Mouse (Mus musculus) kidney, postnatal 0 days (tissue): ENCODE data around the gene Gm21983. TPM values are rescaled to one million over a fixed set of nuclear protein-coding genes. Genes with fewer than 3 reads are reported as not detected.

ENCODE experiments used
- ATAC-seq: fragments of 200-750 bp; cut with Nextera tagmentation; replicated peaks from 2 replicates; pipeline ENCODE4 v1.8.0; 2017; ENCODE audit warnings: low read depth, moderate number of reproducible peaks, moderate TSS enrichment, moderate library complexity; ENCODE audit not compliant: low FRiP score
- DNase-seq: peaks from one replicate; pipeline ENCODE4 v3.0.0-alpha.2; 2016; ENCODE audit warnings: low spot score
- H3K27ac ChIP-seq: fragments of 300-500 bp; sonication (generic); 2 replicates; pipeline ENCODE4 v1.5.1; 2014; ENCODE audit warnings: mild to moderate bottlenecking
- H3K27me3 ChIP-seq: fragments of 300-500 bp; sonication (generic); 2 replicates; pipeline ENCODE4 v1.6.1; 2014; ENCODE audit warnings: low read length, mixed read lengths; ENCODE audit not compliant: insufficient read depth
- H3K36me3 ChIP-seq: fragments of 300-500 bp; sonication (generic); 2 replicates; pipeline ENCODE4 v1.6.1; 2014; ENCODE audit warnings: low read length, mixed read lengths; ENCODE audit not compliant: insufficient read depth
- H3K4me1 ChIP-seq: fragments of 300-500 bp; sonication (generic); replicated peaks from 2 replicates; pipeline ENCODE4 v1.6.1; 2014; ENCODE audit warnings: antibody characterized with exemption, low read length, mixed read lengths; ENCODE audit not compliant: insufficient read depth
- H3K4me2 ChIP-seq: fragments of 300-500 bp; sonication (generic); 2 replicates; pipeline ENCODE4 v1.6.1; 2014; ENCODE audit warnings: mild to moderate bottlenecking, low read length, moderate library complexity, mixed read lengths
- H3K4me3 ChIP-seq: fragments of 300-500 bp; sonication (generic); replicated peaks from 2 replicates; pipeline ENCODE4 v1.5.1; 2014; ENCODE audit warnings: low read depth, low read length
- H3K9ac ChIP-seq: fragments of 300-500 bp; sonication (generic); 2 replicates; pipeline ENCODE4 v1.6.1; 2014; ENCODE audit warnings: low read depth, low read length
- H3K9me3 ChIP-seq: fragments of 300-500 bp; sonication (generic); replicated peaks from 2 replicates; pipeline ENCODE4 v1.6.1; 2016; ENCODE audit warnings: low read length, inconsistent platforms, mixed read lengths
- CTCF ChIP-seq: IDR thresholded peaks from 2 replicates; pipeline ENCODE4 v1.5.1; 2016; ENCODE audit warnings: antibody characterized with exemption, low read depth, mild to moderate bottlenecking, moderate library complexity
- WGBS: fragments of 180-500 bp; shearing (Covaris S2); extraction: QIAGEN DNeasy Blood & Tissue Kit; methylation state at CpG from one replicate; pipeline ENCODE4 v1.1.7; 2014; 5-methylcytosine and 5-hydroxymethylcytosine counted together
- polyA plus RNA-seq: library from polyadenylated mRNA; unstranded; fragments of >200 nt; fragmentation: Nextera tagmentation; extraction: Ambion mirVana; gene quantifications from 2 replicates; pipeline ENCODE4 v1.2.1, GENCODE M21; 2015

Gm21983 gene
- polyA plus RNA-seq, 1 experiment from 2014 or later, result 0.30 TPM

DNA sequence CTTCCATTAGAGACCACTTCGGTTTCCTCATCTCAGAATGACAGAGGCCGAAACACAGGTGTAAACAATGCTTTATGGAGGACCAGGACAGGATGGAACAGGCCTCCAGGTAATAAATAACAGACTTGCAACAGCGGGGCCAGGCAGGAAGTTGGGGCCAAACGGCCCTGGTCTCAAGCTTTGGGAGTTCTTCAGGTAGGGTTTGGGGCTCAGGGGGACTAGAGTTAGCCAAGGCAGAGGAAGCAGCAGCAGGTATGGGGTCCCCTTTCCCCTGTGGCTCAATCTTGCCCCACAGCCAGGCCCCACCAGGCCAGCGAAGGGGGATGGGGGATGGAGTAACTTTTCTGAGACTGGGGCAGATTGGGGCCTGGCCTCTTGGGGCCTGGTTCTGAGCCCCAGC, 12.5 kb downstream of the Gm21983 start:
- DNase-seq, result no peak
- no peak for ATAC-seq
- Histone ChIP-seq H3K4me2 (no peak overlapping the region), H3K27me3 (no peaks in the 10 kb centered on the region), H3K27ac (peak overlapping the region; percentile 42; the same call in 1 of the 2 replicates), H3K4me1 (peaks cover 24% of the 10 kb centered on the region; the same call in 1 of the 2 replicates), H3K4me3 (no peak overlapping the region), H3K9me3 (no peaks in the 10 kb centered on the region), H3K9ac (no peak overlapping the region), H3K36me3 (peaks cover 25% of the 10 kb centered on the region; the same call in 1 of the 2 replicates)
- TF ChIP-seq CTCF, result no peak
- 78% methylated on average over 5 of the region's 5 CpGs for WGBS

DNA sequence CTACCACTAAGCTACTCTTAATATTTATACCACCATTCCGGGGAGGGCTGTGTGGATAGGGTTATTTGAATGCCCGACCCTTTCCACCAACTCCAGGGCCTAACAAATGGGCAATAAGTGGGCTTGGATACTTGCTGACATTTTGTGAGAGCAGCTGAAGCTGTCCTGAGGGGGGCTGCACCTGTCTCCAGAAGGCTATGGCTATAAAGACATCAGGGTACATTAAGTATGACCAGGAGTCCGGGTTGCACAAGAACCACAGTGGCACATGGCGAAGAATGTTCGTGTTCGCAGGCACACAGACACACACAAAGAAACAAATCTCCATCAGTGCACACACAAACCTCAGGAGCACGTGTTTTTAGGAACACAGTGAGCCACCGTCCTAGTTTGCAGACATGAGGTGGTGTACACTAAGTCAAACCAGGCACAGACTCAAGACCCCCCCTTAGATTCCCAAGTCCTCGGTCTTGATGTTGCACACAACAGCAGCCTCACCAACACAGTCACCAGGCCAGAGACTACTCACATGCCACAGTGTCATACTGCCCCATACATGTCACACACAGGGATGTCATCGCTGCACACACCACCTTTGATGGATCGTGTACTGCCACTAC, 13.3 kb downstream of the Gm21983 start:
- 65% methylated on average over 11 of the region's 11 CpGs for WGBS
- Histone ChIP-seq H3K4me3 (peak overlapping the region; percentile 62), H3K27ac (peak overlapping the region; percentile 93), H3K4me2 (peak overlapping the region; percentile 66), H3K27me3 (no peaks in the 10 kb centered on the region), H3K36me3 (peaks cover 19% of the 10 kb centered on the region; the same call in 1 of the 2 replicates), H3K9me3 (no peaks in the 10 kb centered on the region), H3K4me1 (peaks cover 27% of the 10 kb centered on the region; the same call in 1 of the 2 replicates), H3K9ac (peak overlapping the region; percentile 69; the same call in 1 of the 2 replicates)
- no peak for TF ChIP-seq CTCF
- ATAC-seq (no peak), DNase-seq (no peak)

DNA sequence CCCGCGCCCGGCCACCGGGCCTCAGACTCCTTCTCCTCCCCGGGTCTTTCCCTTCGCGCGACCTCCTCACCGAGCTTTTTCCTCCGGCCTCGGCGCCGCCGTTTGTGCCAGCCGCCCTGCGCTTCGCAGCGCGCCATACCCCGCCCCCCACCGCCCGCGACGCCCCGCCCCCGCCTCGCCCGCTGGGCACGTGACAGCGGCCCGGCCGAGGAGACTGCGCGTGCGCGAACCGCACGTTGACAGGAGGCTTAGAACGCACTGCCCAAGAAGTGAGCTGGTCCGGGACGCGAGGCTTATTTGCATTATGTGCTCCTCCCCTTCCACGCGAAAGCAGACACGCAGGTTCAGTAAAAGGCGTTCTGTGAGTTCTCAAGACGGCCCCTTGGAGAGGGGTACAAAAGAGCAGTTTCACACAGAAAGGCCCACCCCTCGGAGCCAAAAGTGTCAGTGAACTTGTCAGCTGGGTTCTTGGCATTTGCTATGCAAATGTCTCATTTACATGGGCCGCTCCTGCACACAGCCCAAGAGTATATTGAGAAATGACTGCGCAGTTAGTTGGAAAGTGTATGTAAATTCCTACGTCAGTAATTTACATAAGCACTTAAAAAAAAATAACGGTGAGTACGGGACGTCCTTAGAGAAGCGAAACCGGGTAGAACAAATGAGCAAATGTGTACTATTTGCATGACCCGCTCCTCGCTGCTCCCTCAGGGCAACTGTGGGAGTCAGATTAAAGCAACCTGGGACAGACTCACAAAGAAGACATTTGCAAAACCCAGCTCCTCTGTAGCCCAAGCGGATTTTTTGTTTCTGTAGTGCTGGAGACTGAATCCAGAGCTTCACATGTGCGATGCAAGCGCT, 14.0 kb downstream of the Gm21983 start, which contains the start of gene Egln2:
Gene Egln2 (minus strand): TSS at position 189 of the 861 bp plus-strand sequence.
- DNase-seq (peak; percentile 95), ATAC-seq (peak; percentile 79)
- H3K9me3 ChIP-seq, result no peaks in the 10 kb centered on the region
- no peaks in the 10 kb centered on the region for H3K27me3 ChIP-seq
- H3K36me3 ChIP-seq, result peaks cover 11% of the 10 kb centered on the region; the same call in 1 of the 2 replicates
- peak within 1 kb of the TSS; percentile 69 for H3K9ac ChIP-seq
- H3K4me1 ChIP-seq, result peaks cover 27% of the 10 kb centered on the region; the same call in 1 of the 2 replicates
- under 1% methylated on average over 47 of the region's 61 CpGs for WGBS
- peak within 1 kb of the TSS; percentile 66 for H3K4me2 ChIP-seq
- H3K27ac ChIP-seq, result peak within 1 kb of the TSS; percentile 93
- peak within 1 kb of the TSS; percentile 62 for H3K4me3 ChIP-seq
- TF ChIP-seq CTCF, result no peak

DNA sequence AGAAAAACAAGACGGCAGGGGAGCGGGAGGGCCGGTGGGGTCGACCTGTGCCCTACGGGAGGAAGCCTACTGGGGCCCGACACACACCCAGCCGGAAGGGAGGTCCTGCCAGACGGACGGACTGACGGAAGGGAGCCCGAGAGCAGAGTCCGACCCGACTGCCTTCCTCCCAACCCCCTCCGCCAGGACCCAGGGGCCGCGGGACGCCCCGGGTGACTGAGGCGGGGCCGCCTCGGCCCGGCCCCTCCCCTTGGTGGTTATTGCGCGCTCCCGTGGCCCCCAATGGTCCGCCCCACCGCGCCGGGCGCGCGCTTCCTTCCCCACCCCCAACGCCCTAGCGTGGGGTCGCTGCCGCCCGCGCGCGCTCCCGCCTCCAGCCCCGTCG, 14.7 kb downstream of the Gm21983 start:
- WGBS, result 1% methylated on average over 22 of the region's 43 CpGs
- H3K9ac ChIP-seq, result peak overlapping the region; percentile 69
- ATAC-seq (peak; percentile 81), DNase-seq (peak; percentile 87)
- no peak for TF ChIP-seq CTCF
- peak overlapping the region; percentile 93 for H3K27ac ChIP-seq
- no peaks in the 10 kb centered on the region for H3K9me3 ChIP-seq
- peak overlapping the region; percentile 66 for H3K4me2 ChIP-seq
- H3K27me3 ChIP-seq, result no peaks in the 10 kb centered on the region
- H3K4me1 ChIP-seq, result peaks cover 27% of the 10 kb centered on the region; the same call in 1 of the 2 replicates
- H3K36me3 ChIP-seq, result peaks cover 7% of the 10 kb centered on the region; the same call in 1 of the 2 replicates
- peak overlapping the region; percentile 62 for H3K4me3 ChIP-seq

DNA sequence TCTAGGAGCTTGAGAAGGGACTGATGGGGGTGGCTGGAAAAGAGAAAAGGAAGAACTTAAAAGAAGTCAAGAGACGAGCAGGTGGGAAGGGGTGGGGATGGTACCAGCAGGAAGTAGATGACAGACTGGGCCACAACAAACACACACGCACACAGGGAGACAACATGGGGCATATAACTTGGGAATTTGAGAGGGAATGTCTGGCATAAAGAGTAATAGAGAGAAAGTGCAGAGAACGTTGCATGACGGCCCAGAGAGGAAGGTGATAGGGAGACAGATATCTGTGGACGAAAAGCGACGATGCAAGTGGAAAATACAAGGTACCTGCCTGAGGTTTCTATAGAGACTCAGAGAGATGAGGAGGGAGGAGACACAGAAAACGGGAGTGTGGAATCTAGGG, 15.2 kb downstream of the Gm21983 start:
- no peak for ATAC-seq

DNA sequence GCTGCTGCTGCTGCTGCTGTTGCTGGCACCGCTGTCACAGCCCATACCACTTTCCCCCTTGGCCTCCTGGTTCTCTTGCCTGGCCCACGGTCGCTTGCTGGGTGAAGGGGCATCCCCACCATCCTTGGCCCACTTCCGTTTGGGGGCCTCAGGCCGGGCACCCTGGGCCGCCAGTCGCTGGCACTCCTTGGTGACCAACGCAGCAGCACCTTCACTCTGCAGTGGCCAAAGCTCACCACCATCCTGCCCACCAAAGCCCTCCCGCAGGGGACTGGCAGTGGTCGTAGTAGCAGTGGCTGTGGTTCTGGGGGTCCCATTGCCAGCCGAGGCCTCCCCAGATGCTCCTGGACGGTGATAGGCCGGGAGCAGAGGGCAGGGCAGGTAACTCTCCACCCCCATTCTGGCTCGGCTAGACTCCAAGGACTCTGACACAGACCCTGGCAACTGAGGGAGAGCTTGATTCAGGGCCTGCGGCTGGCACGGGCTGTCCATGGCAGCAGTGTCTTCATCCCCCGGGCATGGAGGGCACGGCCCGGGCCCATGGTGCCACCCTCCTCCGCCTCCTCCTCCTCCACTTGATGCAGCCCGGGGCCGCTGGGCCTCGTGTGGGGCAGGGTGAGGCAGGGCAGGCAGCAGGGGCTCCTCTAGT, 15.8 kb downstream of the Gm21983 start:
- ATAC-seq, result no peak
- Histone ChIP-seq H3K27me3 (no peaks in the 10 kb centered on the region), H3K9ac (peak overlapping the region; percentile 69), H3K4me2 (peak overlapping the region; percentile 66), H3K27ac (peak overlapping the region; percentile 93), H3K36me3 (peaks cover 3% of the 10 kb centered on the region; the same call in 1 of the 2 replicates), H3K9me3 (no peaks in the 10 kb centered on the region), H3K4me1 (peaks cover 34% of the 10 kb centered on the region; the same call in 1 of the 2 replicates), H3K4me3 (peak overlapping the region; percentile 62)
- WGBS, result 58% methylated on average over 22 of the region's 23 CpGs
- no peak for DNase-seq
- TF ChIP-seq CTCF, result no peak

More for the DNA sequence above, 15.2 kb downstream of the Gm21983 start:
- H3K36me3 ChIP-seq, result peaks cover 3% of the 10 kb centered on the region; the same call in 1 of the 2 replicates
- H3K4me1 ChIP-seq, result peaks cover 30% of the 10 kb centered on the region; the same call in 1 of the 2 replicates
- H3K27me3 ChIP-seq, result no peaks in the 10 kb centered on the region
- WGBS, result 3% methylated on average over 8 of the region's 8 CpGs
- H3K4me3 ChIP-seq, result peak overlapping the region; percentile 62
- no peaks in the 10 kb centered on the region for H3K9me3 ChIP-seq
- no peak for TF ChIP-seq CTCF
- H3K9ac ChIP-seq, result peak overlapping the region; percentile 69
- H3K27ac ChIP-seq, result peak overlapping the region; percentile 93
- H3K4me2 ChIP-seq, result peak overlapping the region; percentile 66
- DNase-seq, result no peak
